Mouse (Mus musculus) hindbrain, embryonic 16.5 days (tissue): ENCODE data around the gene Mthfs. TPM values are rescaled to one million over a fixed set of nuclear protein-coding genes. Genes with fewer than 3 reads are reported as not detected.
A peak's percentile ranks its signal among the peaks of the same experiment; 100 is the strongest.
"Not testable (repeated sequence)": the region's sequence is repeated elsewhere in the genome, so short reads cannot be mapped to it uniquely, and the experiment has no call there.

ENCODE experiments used
- ATAC-seq: fragments of 200-750 bp; cut with Nextera tagmentation; 2 replicates; pipeline ENCODE4 v1.8.0; 2017; ENCODE audit warnings: moderate TSS enrichment, moderate library complexity
- H3K27ac ChIP-seq: fragments of 300-500 bp; sonication (generic); 2 replicates; pipeline ENCODE4 v1.5.1; 2014; ENCODE audit warnings: low read depth, mild to moderate bottlenecking, control low read depth, low read length, moderate library complexity
- H3K27me3 ChIP-seq: fragments of 300-500 bp; sonication (generic); replicated peaks from 2 replicates; pipeline ENCODE4 v1.6.1; 2014; ENCODE audit warnings: low read length; ENCODE audit not compliant: control insufficient read depth, insufficient read depth
- H3K36me3 ChIP-seq: fragments of 300-500 bp; sonication (generic); 2 replicates; pipeline ENCODE4 v1.6.1; 2014; ENCODE audit warnings: mild to moderate bottlenecking, low read length, moderate library complexity, mixed read lengths; ENCODE audit not compliant: control insufficient read depth, insufficient read depth
- H3K4me1 ChIP-seq: fragments of 300-500 bp; sonication (generic); 2 replicates; pipeline ENCODE4 v1.6.1; 2014; ENCODE audit warnings: low read depth, low read length; ENCODE audit not compliant: control insufficient read depth, insufficient read depth
- H3K4me2 ChIP-seq: fragments of 300-500 bp; sonication (generic); 2 replicates; pipeline ENCODE4 v1.6.1; 2014; ENCODE audit warnings: mild to moderate bottlenecking, low read length, control low read depth, moderate library complexity
- H3K4me3 ChIP-seq: fragments of 300-500 bp; sonication (generic); 2 replicates; pipeline ENCODE4 v1.5.1; 2014; ENCODE audit warnings: mild to moderate bottlenecking, low read length, control low read depth, moderate library complexity
- H3K9ac ChIP-seq: fragments of 300-500 bp; sonication (generic); 2 replicates; pipeline ENCODE4 v1.6.1; 2014; ENCODE audit warnings: low read depth, mild to moderate bottlenecking, control low read depth, low read length, moderate library complexity
- H3K9me3 ChIP-seq: fragments of 300-500 bp; sonication (generic); 2 replicates; pipeline ENCODE4 v1.6.1; 2014; ENCODE audit warnings: mild to moderate bottlenecking, low read length, moderate library complexity; ENCODE audit not compliant: control insufficient read depth
- WGBS: fragments of 180-500 bp; shearing (Covaris S2); extraction: QIAGEN DNeasy Blood & Tissue Kit; methylation state at CpG from one replicate; pipeline ENCODE4 v1.1.7; 2014; 5-methylcytosine and 5-hydroxymethylcytosine counted together
- polyA plus RNA-seq: library from polyadenylated mRNA; unstranded; fragments of >200 nt; fragmentation: Nextera tagmentation; extraction: Ambion mirVana; gene quantifications from 2 replicates; pipeline ENCODE4 v1.2.1, GENCODE M21; 2015

Mthfs gene
- polyA plus RNA-seq, 1 experiment from 2014 or later: 17.3 TPM

DNA sequence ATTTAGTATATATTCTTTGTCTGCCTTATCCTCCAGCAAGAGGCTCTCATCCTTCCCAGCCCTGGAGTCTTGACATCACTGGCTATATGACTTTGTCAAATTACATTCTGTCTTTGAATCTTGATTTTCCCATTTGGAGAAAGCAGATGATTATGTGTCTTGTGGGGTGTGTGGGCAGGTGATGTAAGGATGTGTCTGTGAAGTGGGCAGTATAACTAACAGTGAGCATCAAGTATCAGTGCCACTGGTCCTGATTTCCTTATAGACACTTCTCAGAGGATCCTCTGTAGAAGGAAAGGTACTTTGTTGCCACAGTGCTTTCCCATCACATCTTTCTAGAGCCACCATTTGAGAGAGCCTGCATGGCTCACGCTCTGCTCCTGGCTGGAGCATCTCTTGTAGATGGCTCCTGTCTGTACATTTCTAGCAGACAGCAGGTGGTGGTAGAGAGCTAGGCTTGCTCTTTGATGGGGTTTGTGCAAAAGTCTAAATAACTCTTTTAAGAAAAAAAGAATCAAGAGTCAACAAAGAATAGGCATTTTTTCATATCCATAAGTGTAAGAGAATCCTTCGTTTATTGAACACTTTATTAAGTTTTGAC lies 20.5 kb downstream of the Mthfs start:
- H3K9me3 ChIP-seq, H3K4me2 ChIP-seq, H3K27me3 ChIP-seq, H3K36me3 ChIP-seq, H3K27ac ChIP-seq, H3K9ac ChIP-seq, H3K4me3 ChIP-seq, H3K4me1 ChIP-seq: not testable (repeated sequence)
- 69% methylated on average over 1 of the region's 2 CpGs for WGBS
- peak; percentile 85 for ATAC-seq

DNA sequence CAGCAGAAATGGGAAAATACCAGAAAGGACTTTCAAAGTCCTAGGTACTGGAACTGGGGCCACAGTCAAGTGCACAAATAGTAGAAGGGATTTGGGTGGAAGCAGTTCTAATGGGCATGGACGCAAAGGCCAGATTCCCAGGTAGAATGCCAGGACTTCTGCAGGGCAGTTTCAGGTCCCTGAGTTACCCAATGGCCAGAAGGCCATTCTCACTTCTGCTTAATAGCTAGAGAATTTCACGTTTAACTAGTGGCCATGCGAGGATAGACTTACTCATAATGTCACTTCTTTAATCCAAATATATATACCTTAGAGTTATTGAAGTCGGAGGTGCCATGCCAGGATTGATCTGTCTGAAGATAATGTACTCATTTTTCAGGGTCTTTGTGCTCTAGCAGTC lies 26.7 kb downstream of the Mthfs start:
- H3K36me3 ChIP-seq, ATAC-seq, H3K27ac ChIP-seq, H3K4me1 ChIP-seq, H3K4me2 ChIP-seq, H3K27me3 ChIP-seq, H3K4me3 ChIP-seq, H3K9me3 ChIP-seq, H3K9ac ChIP-seq: not testable (repeated sequence)
- WGBS: 89% methylated on average over 4 of the region's 4 CpGs

DNA sequence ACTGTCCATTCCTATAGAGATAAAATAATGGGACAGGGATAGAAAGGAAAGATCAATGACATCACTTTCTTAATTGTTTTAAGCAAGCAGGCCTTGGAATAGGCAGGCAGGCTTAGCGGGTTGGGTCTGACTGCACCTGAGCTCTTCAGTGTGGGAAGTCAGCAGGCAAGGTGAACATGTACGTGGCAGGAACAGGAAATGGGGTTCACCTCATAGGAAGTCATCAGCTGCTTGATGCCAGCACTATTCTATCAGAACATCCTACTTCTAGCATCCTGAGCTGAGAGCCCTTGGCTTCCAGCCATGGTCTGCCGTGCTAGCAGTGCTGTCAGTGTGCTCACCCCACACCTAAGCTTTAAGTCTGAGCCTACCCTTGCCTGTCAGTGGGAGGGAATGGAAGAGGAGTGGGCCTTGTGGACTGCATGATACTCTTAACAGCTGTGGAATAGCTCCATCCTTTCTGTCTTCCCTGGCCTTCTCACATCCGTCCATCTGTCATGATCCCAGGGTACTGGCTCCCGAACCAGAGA lies 28.6 kb downstream of the Mthfs start:
- not testable (repeated sequence) for H3K4me3 ChIP-seq, H3K27me3 ChIP-seq, H3K27ac ChIP-seq, H3K4me1 ChIP-seq, H3K36me3 ChIP-seq, H3K4me2 ChIP-seq, H3K9me3 ChIP-seq, ATAC-seq, H3K9ac ChIP-seq
- 83% methylated on average over 4 of the region's 5 CpGs for WGBS

DNA sequence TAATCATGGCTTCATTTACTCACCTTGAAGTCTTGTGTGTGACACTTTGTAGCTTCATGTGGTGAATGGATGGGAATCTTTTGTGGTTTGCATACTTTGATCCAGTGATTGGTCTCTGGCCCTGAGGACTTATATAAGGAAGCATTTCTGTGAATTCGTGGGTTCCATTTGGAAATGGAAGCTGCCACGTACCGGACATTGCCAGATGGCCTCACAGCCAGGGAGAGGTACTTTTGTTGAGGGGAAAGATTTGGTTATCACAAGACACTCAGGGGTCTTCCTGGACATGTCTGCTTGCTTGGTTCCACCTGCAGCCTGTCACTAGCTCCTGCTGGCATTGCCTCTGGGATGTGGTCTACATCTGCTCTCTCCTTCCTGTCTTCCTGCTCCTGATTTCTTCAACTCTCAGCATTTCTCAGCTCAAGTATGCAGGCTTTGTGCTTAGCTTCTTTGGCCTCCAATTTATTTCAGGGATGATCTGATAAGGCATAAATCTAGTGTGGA lies 30.1 kb downstream of the Mthfs start:
- H3K9ac ChIP-seq, H3K4me1 ChIP-seq, H3K36me3 ChIP-seq, H3K9me3 ChIP-seq, H3K27me3 ChIP-seq, H3K27ac ChIP-seq, H3K4me2 ChIP-seq, H3K4me3 ChIP-seq: not testable (repeated sequence)
- 83% methylated on average over 3 of the region's 3 CpGs for WGBS
- ATAC-seq: peak; percentile 71; the same call in 1 of the 2 replicates

DNA sequence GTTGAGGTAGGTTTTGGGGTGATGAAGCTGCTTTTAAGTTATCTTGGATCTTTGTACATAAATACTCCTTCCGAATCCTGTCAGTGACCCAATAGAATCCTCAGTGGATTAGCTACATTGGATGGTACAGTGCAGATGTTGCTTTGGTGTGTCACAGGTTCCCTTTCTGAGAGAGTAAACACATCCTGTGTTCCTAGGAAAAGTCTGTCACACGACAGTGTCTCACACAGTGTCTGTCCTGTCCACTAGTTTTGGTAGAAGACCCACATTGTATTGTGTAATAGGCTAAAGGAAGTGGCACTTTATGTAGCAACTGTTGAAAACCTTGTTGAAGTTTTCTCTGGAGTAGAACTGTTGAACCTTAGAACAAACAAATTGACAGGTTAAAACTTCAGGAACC lies 42.9 kb downstream of the Mthfs start:
- Histone ChIP-seq H3K36me3 (no peaks in the 10 kb centered on the region), H3K27me3 (no peaks in the 10 kb centered on the region), H3K9ac (no peak overlapping the region), H3K27ac (no peak overlapping the region), H3K4me2 (no peak overlapping the region), H3K4me3 (no peak overlapping the region), H3K9me3 (no peaks in the 10 kb centered on the region), H3K4me1 (no peaks in the 10 kb centered on the region)
- no peak for ATAC-seq
- 89% methylated on average over 2 of the region's 2 CpGs for WGBS

DNA sequence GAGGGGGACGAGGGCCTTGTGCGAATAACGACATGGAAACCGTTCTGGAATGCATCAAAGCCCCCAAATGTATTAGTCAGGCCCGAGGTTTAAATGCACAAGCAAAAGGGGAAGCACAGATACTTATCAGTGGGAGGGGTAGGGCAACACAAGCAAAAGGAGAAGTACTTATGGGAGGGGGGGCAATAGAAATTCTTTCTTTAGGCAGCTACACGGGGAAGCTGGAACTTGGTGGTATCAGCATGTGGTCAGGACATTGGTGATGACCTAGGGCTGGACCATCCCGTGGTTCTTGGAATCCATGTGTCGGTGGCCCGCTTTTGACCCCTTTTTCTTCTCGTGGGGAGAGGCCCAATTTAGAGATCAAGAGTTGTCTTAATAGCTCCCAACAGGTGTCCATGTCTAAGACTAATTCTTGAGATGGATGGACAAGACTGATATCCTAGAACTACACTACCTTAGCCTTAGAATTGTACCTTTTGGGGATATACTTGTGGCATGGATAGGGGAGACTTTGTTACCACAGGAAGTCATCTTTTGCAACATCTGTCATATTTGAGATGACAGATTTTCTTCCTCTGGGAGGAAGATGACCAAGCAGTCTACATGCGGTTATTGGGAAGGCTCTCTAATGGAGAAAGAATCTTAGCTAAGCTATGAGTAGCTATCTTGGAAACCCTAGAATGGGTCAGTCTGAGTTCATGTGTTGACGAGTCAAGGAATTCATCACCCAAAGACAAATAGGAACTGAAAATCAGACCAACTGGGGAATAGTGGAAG lies 46.3 kb downstream of the Mthfs start:
- H3K27me3 ChIP-seq: no peaks in the 10 kb centered on the region
- H3K4me2 ChIP-seq: no peak overlapping the region
- ATAC-seq: no peak
- H3K4me3 ChIP-seq: no peak overlapping the region
- no peaks in the 10 kb centered on the region for H3K36me3 ChIP-seq
- WGBS: 85% methylated on average over 12 of the region's 12 CpGs
- no peaks in the 10 kb centered on the region for H3K9me3 ChIP-seq
- no peak overlapping the region for H3K27ac ChIP-seq
- H3K9ac ChIP-seq: no peak overlapping the region
- no peaks in the 10 kb centered on the region for H3K4me1 ChIP-seq

DNA sequence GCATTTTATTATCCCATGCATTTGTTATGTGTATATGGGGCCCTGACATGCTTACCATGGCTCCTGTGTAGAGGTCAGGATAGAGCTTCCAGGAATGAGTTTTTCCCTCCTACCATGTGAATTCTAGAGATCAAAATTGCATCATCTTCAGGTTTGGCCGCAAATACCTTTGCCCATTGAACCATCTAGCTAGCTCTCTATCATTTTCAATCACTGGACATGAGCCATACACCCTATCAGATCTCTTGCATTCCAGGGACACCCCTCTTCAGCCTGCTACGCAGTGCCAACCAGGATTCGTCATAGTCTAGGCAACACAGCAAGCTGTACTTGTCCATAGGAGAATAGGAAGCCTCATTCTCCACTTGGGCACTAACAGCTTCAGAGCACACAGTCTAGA lies 53.5 kb downstream of the Mthfs start:
- WGBS: 88% methylated on average over 3 of the region's 3 CpGs

DNA sequence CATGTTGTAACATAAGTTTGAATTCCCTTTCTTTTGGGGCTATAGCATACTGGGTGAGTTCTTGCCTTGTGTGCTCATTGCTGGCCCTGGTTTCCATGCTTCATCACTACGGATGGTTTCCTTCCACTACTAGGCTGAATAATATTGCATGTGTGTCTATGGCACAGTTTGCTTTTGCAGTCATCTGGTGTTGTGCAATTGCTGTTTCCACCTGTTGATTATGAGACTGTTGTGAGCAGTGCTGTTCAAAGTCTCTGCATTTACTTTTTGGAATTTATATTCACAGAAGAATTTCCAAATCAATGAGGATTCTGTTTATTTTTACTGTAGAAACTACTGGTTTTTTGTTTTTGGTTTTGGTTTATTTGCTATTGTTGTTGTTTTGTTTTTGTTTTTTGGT lies 54.1 kb downstream of the Mthfs start:
- H3K4me1 ChIP-seq: no peaks in the 10 kb centered on the region
- H3K4me2 ChIP-seq: no peak overlapping the region
- no peak overlapping the region for H3K4me3 ChIP-seq
- no peak overlapping the region for H3K27ac ChIP-seq
- 91% methylated on average over 1 of the region's 1 CpGs for WGBS
- no peak overlapping the region for H3K9ac ChIP-seq
- H3K27me3 ChIP-seq: no peaks in the 10 kb centered on the region
- no peak for ATAC-seq
- no peaks in the 10 kb centered on the region for H3K9me3 ChIP-seq
- no peaks in the 10 kb centered on the region for H3K36me3 ChIP-seq

More for the DNA sequence above, 53.5 kb downstream of the Mthfs start:
- no peaks in the 10 kb centered on the region for H3K36me3 ChIP-seq
- H3K9me3 ChIP-seq: no peaks in the 10 kb centered on the region
- H3K4me2 ChIP-seq: no peak overlapping the region
- H3K4me3 ChIP-seq: no peak overlapping the region
- H3K27ac ChIP-seq: no peak overlapping the region
- ATAC-seq: no peak
- H3K9ac ChIP-seq: no peak overlapping the region
- H3K4me1 ChIP-seq: no peaks in the 10 kb centered on the region
- no peaks in the 10 kb centered on the region for H3K27me3 ChIP-seq

DNA sequence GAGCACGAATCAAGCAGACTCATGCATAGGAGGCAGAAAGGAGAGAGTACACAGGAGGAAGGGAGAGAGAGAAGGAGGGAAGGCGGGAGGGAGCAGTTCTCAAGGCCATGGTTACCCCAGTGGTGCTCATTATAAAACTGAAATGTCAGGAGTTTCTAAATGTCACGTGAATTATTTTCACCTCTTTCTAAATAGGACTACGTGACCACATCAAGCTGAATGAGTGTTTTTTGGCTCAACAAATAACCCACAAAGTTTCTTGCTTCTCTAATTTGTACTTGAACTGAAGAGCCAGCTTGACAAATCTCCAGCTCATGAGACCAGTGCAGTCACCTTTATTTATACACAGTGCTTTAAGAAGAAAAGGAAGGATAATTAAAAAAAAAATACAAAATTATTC lies 56.6 kb downstream of the Mthfs start:
- Histone ChIP-seq H3K27ac (no peak overlapping the region), H3K36me3 (no peaks in the 10 kb centered on the region), H3K9me3 (no peaks in the 10 kb centered on the region), H3K4me3 (no peak overlapping the region), H3K9ac (no peak overlapping the region), H3K4me2 (no peak overlapping the region), H3K4me1 (no peaks in the 10 kb centered on the region), H3K27me3 (no peaks in the 10 kb centered on the region)
- no peak for ATAC-seq
- 76% methylated on average over 4 of the region's 4 CpGs for WGBS
